Mouse (Mus musculus): ENCODE data around the gene Cenpa.

- no peak for TF ChIP-seq EP300 (optimal IDR thresholded peaks at IDR 0.05)
- no peak for TF ChIP-seq CTCF (IDR thresholded peaks at IDR 0.05; ENCODE audit: low read depth)
Measured at GRCm38 (mm10) chr5:30681970-30682369, 15.4 kb downstream of the Cenpa start.

All from stomach, postnatal 0 days (tissue).